Mouse (Mus musculus): ENCODE data around the gene Mrps12. TPM values are rescaled to one million over a fixed set of nuclear protein-coding genes. Genes with fewer than 3 reads are reported as not detected.

Mrps12 gene
- total and polyA plus RNA-seq, 2 experiments from 2014 or later, result 73.9 to 133 TPM

GRCm38 (mm10) chr7:28775129-28775528 is 33.5 kb upstream of the Mrps12 start:
- ATAC-seq (ENCODE audit: insufficient read depth, low read depth) (no peak), DNase-seq (ENCODE audit: low spot score) (no peak)
- no peak overlapping the region for H3K9ac ChIP-seq (replicated peaks; ENCODE audit: low read depth, low read length)
- H3K4me1 ChIP-seq (ENCODE audit: control insufficient read depth, insufficient read depth), result no peaks in the 10 kb centered on the region
- WGBS, result 83% methylated on average over 7 of the region's 7 CpGs
- H3K4me2 ChIP-seq (ENCODE audit: low read depth, low read length), result no peak overlapping the region
- 0 out of 2 replicates have a peak, but pooled peaks cover 9% of the 10 kb centered on the region for H3K36me3 ChIP-seq (replicated peaks; ENCODE audit: control insufficient read depth, insufficient read depth, low read length)
- TF ChIP-seq CTCF (IDR thresholded peaks at IDR 0.05; ENCODE audit: low read depth), result no peak
- H3K27me3 ChIP-seq (ENCODE audit: control insufficient read depth, insufficient read depth, low read length), result no peaks in the 10 kb centered on the region
- no peak overlapping the region for H3K4me3 ChIP-seq (ENCODE audit: low read depth, low read length)
- H3K9me3 ChIP-seq (replicated peaks; ENCODE audit: control insufficient read depth, low read length), result no peaks in the 10 kb centered on the region
- no peak overlapping the region for H3K27ac ChIP-seq (ENCODE audit: low read depth)

DNA sequence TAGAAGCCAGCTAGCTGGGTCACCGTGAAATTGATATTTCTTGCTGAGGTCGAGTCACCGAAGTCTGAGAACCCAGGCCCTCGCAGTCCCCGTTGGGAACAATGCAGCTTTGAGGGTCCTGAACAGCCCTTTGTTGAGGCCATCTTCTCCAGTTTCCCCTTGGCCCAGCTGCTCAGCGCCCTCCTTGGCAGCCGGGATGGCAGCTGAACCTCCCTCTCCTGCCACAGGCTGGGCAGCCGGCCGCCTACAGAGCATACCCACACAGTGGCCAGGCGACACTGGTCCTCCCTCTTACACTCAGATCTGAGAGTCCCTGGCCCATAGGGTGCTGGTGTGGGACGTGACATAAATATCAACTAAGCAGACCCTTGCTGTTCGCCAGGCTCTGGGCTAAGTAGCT is 32.5 kb upstream of the Mrps12 start:
- no peak overlapping the region for H3K27ac ChIP-seq (ENCODE audit: low read depth)
- WGBS, result 89% methylated on average over 12 of the region's 12 CpGs
- ATAC-seq (ENCODE audit: insufficient read depth, low read depth), result no peak
- no peak overlapping the region for H3K4me3 ChIP-seq (ENCODE audit: low read depth, low read length)
- no peaks in the 10 kb centered on the region for H3K27me3 ChIP-seq (ENCODE audit: control insufficient read depth, insufficient read depth, low read length)
- no peaks in the 10 kb centered on the region for H3K4me1 ChIP-seq (ENCODE audit: control insufficient read depth, insufficient read depth)
- no peak overlapping the region for H3K4me2 ChIP-seq (ENCODE audit: low read depth, low read length)
- no peak for TF ChIP-seq EP300 (IDR thresholded peaks at IDR 0.05; ENCODE audit: low read depth)
- TF ChIP-seq CTCF (IDR thresholded peaks at IDR 0.05; ENCODE audit: low read depth), result no peak
- 0 out of 2 replicates have a peak, but pooled peaks cover 9% of the 10 kb centered on the region for H3K36me3 ChIP-seq (replicated peaks; ENCODE audit: control insufficient read depth, insufficient read depth, low read length)
- H3K9ac ChIP-seq (replicated peaks; ENCODE audit: low read depth, low read length), result no peak overlapping the region
- no peaks in the 10 kb centered on the region for H3K9me3 ChIP-seq (replicated peaks; ENCODE audit: control insufficient read depth, low read length)
- DNase-seq (ENCODE audit: low spot score), result no peak

GRCm38 (mm10) chr7:28773163-28773562 is 31.5 kb upstream of the Mrps12 start:
- H3K4me1 ChIP-seq (ENCODE audit: control insufficient read depth, insufficient read depth), result no peaks in the 10 kb centered on the region
- TF ChIP-seq CTCF (IDR thresholded peaks at IDR 0.05; ENCODE audit: low read depth), result no peak
- TF ChIP-seq EP300 (IDR thresholded peaks at IDR 0.05; ENCODE audit: low read depth), result no peak
- H3K27me3 ChIP-seq (ENCODE audit: control insufficient read depth, insufficient read depth, low read length), result no peaks in the 10 kb centered on the region
- H3K4me3 ChIP-seq (ENCODE audit: low read depth, low read length), result no peak overlapping the region
- no peak overlapping the region for H3K4me2 ChIP-seq (ENCODE audit: low read depth, low read length)
- DNase-seq (ENCODE audit: low spot score) (peak; percentile 41), ATAC-seq (ENCODE audit: insufficient read depth, low read depth) (peak; percentile 40)
- no peaks in the 10 kb centered on the region for H3K9me3 ChIP-seq (replicated peaks; ENCODE audit: control insufficient read depth, low read length)
- H3K36me3 ChIP-seq (replicated peaks; ENCODE audit: control insufficient read depth, insufficient read depth, low read length), result 0 out of 2 replicates have a peak, but pooled peaks cover 9% of the 10 kb centered on the region
- no peak overlapping the region for H3K9ac ChIP-seq (replicated peaks; ENCODE audit: low read depth, low read length)
- peak overlapping the region; percentile 34; the same call in 1 of the 2 replicates for H3K27ac ChIP-seq (ENCODE audit: low read depth)
- 55% methylated on average over 3 of the region's 3 CpGs for WGBS

DNA sequence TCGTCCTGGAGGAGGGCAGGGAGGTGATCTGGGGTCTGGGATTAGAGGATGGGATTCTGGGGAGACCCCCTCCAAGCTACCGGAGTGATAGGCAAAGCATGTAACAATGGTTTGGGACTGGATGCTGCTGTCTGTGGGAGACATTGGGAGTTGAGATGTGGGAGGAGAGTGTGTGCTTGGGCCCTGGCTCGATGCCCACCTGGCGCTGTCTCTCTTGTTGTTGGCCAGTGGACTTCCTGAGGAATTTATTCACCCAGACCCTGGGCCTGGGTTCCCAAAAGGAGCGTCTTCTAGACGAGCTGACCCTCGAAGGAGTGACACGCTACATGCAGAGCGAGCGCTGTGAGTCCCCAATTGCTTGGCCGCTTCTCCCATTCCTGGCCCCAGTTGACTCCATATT is 30.2 kb upstream of the Mrps12 start:
- WGBS, result 78% methylated on average over 11 of the region's 11 CpGs
- no peaks in the 10 kb centered on the region for H3K27me3 ChIP-seq (ENCODE audit: control insufficient read depth, insufficient read depth, low read length)
- no peak overlapping the region for H3K27ac ChIP-seq (ENCODE audit: low read depth)
- H3K36me3 ChIP-seq (replicated peaks; ENCODE audit: control insufficient read depth, insufficient read depth, low read length), result 0 out of 2 replicates have a peak, but pooled peaks cover 4% of the 10 kb centered on the region
- ATAC-seq (ENCODE audit: insufficient read depth, low read depth) (no peak), DNase-seq (ENCODE audit: low spot score) (no peak)
- H3K4me2 ChIP-seq (ENCODE audit: low read depth, low read length), result no peak overlapping the region
- no peak overlapping the region for H3K9ac ChIP-seq (replicated peaks; ENCODE audit: low read depth, low read length)
- H3K9me3 ChIP-seq (replicated peaks; ENCODE audit: control insufficient read depth, low read length), result no peaks in the 10 kb centered on the region
- TF ChIP-seq EP300 (IDR thresholded peaks at IDR 0.05; ENCODE audit: low read depth), result no peak
- TF ChIP-seq CTCF (IDR thresholded peaks at IDR 0.05; ENCODE audit: low read depth), result no peak
- no peak overlapping the region for H3K4me3 ChIP-seq (ENCODE audit: low read depth, low read length)
- H3K4me1 ChIP-seq (ENCODE audit: control insufficient read depth, insufficient read depth), result peaks cover 6% of the 10 kb centered on the region

GRCm38 (mm10) chr7:28770309-28770708 is 28.7 kb upstream of the Mrps12 start:
- Histone ChIP-seq H3K36me3 (replicated peaks; ENCODE audit: control insufficient read depth, insufficient read depth, low read length) (no peaks in the 10 kb centered on the region), H3K4me1 (ENCODE audit: control insufficient read depth, insufficient read depth) (peaks cover 13% of the 10 kb centered on the region), H3K27me3 (ENCODE audit: control insufficient read depth, insufficient read depth, low read length) (no peaks in the 10 kb centered on the region), H3K4me2 (ENCODE audit: low read depth, low read length) (no peak overlapping the region), H3K9ac (replicated peaks; ENCODE audit: low read depth, low read length) (no peak overlapping the region), H3K27ac (ENCODE audit: low read depth) (no peak overlapping the region), H3K9me3 (replicated peaks; ENCODE audit: control insufficient read depth, low read length) (no peaks in the 10 kb centered on the region), H3K4me3 (ENCODE audit: low read depth, low read length) (no peak overlapping the region)
- ATAC-seq (ENCODE audit: insufficient read depth, low read depth) (no peak), DNase-seq (ENCODE audit: low spot score) (no peak)
- WGBS, result 68% methylated on average over 3 of the region's 3 CpGs
- no peak for TF ChIP-seq CTCF (IDR thresholded peaks at IDR 0.05; ENCODE audit: low read depth)
- no peak for TF ChIP-seq EP300 (IDR thresholded peaks at IDR 0.05; ENCODE audit: low read depth)

DNA sequence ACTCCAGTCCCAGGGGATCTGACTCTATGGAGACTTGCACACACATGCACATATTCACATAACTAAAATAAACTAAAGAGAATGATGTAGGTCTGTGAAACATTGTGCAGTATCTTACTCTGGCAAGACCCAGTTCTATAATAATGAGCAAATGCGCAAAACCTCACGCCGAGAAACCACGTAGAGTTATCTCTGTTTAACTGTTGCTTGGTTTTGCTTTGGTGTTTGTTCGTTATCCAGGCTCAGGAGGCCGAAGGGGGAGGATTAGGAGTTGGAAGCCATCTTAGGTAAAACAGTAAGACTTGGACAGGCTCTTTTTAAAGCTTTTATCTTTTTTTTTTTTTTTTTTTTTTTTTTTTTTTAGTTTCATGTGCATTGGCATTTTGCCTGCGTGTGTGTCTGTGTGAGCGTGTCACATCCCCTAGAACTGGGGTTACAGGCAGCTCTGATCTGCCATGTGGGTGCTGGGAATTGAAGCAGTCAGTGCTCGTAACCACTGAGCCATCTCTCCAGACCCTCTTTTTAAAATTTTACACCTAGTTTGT is 27.9 kb upstream of the Mrps12 start:
- Histone ChIP-seq H3K9ac (replicated peaks; ENCODE audit: low read depth, low read length) (no peak overlapping the region), H3K4me1 (ENCODE audit: control insufficient read depth, insufficient read depth) (peaks cover 15% of the 10 kb centered on the region), H3K27ac (ENCODE audit: low read depth) (no peak overlapping the region), H3K4me2 (ENCODE audit: low read depth, low read length) (no peak overlapping the region), H3K9me3 (replicated peaks; ENCODE audit: control insufficient read depth, low read length) (no peaks in the 10 kb centered on the region), H3K27me3 (ENCODE audit: control insufficient read depth, insufficient read depth, low read length) (no peaks in the 10 kb centered on the region), H3K36me3 (replicated peaks; ENCODE audit: control insufficient read depth, insufficient read depth, low read length) (no peaks in the 10 kb centered on the region), H3K4me3 (ENCODE audit: low read depth, low read length) (no peak overlapping the region)
- TF ChIP-seq CTCF (IDR thresholded peaks at IDR 0.05; ENCODE audit: low read depth) (no peak), EP300 (IDR thresholded peaks at IDR 0.05; ENCODE audit: low read depth) (no peak)
- ATAC-seq (ENCODE audit: insufficient read depth, low read depth) (no peak), DNase-seq (ENCODE audit: low spot score) (no peak)
- WGBS, result 89% methylated on average over 9 of the region's 9 CpGs

Measured in heart, postnatal 0 days (tissue).